Mouse (Mus musculus) 3134 (cell line): ENCODE measurements around the gene Gm15737.

Experiments
- DNase-seq: peaks from one replicate; pipeline ENCODE4 v3.0.0-alpha.2; 2011; ENCODE audit warnings: low spot score; ENCODE audit not compliant: insufficient read length; ENCODE audit errors: extremely low read depth

Gene Gm15737

DNA sequence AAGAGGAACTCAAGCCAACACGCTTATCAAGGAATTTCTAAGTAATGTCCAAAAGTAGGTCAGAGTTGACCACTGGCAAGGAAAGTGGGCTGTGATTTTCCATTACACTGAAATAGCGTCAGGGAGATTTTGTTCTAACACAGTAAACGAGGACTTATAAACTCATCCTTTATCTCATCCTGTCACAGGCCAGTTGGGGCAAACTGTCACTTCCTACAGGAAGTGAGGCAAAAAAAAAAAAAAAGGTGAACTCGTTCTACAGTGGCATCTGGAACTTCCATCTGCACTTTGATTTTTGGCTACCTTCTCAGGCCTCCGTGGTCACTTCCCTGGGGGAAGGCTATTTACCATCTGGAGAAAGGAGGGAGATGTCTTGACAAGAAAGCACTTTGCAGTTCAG is 5.7 kb downstream of the Gm15737 start:
- no peak for DNase-seq

DNA sequence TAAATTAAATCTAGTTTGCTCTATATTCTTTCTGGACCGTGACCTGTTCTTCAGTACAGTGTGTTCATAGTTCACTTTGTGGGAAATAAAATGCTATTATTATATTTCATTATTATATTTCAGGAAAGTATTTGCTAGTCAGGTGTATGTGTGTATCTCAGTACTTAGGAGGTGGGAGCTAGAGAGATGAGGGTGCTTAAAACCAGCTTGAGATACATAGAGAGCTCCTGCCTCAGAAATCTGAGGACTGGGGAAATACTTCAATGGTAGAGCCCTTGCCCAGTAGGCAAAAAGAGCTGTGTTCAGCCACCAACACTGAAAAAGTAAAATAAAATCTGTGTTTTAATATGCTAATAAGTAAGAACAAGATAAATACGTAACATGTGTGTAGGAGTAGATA is 6.2 kb downstream of the Gm15737 start:
- DNase-seq = no peak

DNA sequence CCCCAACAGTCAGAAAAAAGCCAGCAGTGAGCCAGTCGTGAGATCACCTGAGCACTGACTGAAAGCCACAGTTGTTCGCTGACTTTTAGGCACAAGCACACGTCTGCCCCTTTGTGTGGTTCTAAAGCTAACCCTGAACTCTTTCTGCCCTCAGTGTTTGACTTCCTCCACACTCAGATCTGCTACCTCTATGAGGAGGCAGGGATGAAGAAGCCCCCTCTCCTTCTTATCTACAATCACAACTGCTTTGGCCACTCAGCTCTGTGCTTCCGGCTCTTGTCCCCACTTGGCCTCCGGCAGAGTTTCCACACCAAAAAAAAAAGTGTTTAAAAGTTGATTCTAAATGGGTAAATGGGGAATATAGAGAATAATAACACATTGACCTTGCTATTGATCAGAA is 7.0 kb downstream of the Gm15737 start:
- no peak for DNase-seq

DNA sequence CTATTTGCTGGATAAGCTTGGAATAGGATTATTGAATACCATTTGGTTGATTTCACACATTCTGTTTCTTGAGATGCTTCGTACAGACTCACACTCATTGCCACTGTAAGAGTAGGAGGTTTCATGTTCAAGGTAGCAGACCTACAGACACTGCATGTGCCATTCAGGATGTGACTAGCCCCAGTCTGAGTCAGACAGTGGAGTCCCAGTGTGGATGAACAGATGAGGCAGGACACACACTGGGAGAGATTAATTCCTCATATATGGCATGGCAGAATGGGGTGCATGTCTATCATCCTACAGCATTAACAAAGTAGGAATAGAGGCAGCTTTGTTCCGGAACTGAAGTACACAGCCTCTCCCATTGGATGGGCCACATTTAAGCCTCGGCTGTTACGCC is 8.1 kb downstream of the Gm15737 start:
- no peak for DNase-seq

DNA sequence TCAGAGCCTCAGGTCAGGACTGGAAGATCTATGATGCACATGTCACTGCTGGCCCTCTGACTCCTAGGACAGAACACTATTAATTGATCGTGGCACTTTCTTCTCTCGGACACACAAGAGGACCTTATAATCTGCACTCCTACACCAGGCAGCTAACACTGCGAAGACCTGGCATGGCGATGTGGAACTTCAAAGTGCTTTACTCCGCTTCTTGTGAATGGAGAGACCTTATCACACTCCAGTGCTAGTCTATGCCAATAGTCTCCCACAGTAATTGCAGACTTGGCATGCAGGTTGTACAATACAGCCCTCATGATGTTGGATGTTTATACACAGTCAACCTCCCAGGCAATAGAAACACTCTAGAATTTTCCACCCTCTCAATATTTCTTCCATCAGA is 9.6 kb downstream of the Gm15737 start:
- no peak for DNase-seq

DNA sequence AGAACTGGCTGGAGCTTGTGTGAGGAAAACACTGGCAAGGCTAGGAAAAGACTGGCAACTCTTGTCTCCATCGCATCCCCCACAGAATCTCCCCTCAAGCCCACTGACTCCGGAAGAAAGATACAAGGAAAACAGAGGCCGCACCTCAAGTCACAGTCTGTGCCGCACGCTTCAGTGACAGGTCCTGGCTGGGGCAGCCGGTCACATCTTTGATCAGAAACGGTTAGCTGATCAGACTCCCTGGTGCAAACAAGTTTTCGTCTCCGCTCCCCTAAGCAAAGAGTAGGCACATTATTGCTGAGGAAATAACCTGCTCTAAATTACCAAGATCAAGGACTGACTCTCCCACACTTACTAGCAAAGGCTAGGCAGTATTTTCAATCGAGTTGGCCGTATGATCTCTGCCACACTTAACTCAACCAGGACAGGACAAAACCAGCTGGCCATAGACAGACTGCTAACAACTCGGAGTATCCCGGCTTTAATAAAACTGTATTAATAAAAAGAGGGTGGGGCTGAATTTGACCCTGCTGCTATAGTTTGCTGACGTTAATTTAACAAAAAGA is 10.6 kb downstream of the Gm15737 start:
- DNase-seq = no peak

DNA sequence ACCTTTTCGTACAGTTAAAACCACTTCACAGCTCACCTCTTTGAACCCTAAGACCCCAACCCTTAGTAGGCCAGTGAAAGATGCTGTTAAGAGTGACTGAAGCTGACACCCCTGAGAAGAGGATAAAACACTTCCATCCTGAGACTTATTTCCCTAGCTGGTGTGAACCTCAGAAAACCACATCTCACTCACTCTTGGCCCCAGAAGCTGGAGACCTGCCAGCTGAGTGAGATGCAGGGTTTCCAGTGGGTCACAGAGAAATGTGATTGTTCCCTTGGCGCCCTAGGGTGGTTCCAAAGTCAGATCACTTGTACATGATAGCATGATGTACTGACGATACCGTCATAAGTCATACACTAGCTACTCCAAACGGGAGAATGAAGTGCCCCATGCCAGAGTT is 13.3 kb downstream of the Gm15737 start:
- DNase-seq = no peak

DNA sequence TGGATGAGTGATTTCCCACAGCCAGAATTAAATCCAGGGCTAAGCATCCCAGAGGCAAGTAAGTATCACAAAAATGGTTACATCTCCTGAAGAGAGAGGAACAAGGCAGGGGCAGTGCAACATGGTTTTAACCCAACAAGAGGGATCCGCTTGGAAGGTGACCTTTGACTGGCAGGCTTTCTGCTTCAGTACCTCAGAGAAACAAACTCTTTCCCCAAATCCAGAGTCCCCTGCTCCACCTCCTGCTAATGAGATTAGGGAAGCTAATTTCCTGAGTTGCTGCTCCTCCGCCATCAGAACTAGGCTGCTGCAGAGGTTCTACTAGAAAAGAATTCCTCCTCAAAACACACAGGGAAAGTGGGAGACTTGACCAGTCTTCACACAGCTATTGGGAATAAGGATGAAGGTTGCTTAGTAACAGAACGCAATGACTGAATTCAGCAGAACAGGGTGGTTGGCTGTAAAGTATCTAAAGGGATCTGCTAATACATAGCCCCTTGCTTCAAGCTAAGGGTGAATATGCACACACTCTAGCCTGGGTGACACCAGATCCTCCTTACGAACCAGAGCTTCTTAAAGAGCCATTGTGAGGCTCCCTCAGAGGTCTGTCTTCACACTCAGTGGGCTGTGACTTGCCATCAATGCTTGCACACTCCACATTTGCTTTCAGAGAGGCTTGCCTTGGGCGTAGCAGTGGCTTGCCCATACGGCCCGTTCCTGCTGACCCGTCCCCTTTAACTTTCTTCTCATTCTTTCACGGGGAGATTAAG is 14.2 kb downstream of the Gm15737 start:
- DNase-seq = no peak

DNA sequence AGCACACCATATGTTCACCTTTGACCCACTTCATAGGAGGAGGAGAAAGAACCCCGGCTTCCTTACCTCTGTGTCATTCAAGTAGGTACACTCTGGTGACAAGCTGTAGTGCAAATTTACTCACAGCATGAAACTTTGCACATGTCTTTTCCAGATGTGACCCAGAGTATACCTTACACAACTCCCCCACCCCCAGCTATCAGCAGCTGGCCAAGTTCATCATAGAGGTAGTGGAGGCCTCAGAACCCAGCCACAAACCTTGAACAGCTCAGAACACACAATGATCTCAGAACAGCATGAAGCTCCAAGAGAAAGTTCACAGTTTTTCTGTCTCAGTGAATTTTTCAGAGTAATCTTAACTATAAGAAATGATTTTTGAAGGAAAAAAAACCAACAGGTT is 22.4 kb downstream of the Gm15737 start:
- DNase-seq = no peak

DNA sequence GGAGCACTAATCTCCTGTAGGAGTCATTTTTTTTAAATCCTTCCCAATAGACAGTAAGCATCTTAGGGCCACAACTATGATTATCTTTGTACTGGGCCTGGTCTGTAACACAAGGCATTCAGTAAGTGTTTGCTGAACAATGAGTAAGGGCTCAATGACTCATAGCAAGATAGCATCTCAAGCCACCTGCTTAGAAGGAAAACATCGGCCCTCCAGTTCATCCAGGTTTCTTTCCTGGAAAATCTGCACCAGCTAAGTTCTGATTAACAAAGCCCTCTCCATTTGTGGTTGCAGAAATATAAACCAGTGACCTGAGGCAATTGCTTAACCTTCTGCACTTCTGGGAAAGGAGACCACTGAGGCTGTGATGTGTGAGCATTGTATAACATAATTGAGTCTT is 34.9 kb downstream of the Gm15737 start:
- no peak for DNase-seq

DNA sequence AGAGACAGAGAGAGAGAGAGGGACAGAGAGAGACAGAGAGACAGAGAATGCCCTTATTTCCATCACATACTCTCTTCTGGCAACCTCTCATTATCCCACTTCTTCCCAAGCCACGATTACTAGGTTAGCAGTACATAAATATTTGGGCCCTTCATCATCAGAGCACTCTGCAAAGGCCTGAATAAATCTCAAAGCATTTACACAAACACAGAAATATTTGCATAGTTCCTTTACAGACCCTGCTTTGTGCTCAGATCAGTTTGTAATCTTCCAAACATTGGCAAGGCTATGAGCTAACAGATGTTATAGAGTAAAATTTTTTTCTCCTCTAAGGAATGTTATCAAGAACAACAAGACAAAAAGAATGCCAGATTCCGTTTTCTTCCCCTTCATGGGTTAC is 35.3 kb downstream of the Gm15737 start:
- DNase-seq = no peak

DNA sequence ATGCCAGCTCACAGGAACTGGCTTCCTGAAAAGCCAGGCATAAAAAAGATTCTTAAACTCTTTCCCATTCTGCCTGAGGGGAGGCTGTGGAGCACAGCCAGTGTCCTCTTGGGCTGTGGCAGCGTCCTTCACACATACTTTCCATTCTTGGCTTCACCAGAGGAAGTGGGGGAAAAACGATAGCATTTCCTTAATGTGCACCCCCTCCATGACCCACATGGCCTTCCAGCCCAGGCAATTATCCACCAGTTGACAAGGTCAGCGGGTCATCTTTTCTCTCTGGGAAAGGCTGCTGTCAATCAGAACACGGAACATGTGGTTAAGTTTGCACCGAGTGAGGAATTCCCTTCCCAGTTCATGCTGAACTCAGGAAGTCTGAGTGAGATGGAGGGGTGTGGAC is 36.8 kb downstream of the Gm15737 start:
- DNase-seq = no peak

DNA sequence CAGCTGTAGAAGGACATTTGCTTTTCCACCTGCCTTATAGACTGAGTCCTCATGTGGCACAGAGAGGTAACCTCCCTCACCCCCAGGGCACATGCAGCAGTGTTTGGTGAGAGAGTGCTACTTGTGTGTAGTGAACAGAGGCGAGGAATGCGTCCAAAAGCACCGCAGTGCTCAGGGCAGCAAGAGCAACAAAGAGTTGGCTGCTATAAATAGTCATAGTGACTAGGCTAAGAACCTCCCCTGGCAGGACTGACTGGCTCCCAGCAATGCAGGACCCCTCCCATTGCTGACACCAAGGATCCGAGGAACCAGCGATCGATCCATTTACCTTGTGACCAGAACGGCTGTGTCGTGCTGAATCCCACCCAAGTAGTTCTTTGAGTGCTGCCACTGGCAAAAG is 40.2 kb downstream of the Gm15737 start:
- DNase-seq = no peak

DNA sequence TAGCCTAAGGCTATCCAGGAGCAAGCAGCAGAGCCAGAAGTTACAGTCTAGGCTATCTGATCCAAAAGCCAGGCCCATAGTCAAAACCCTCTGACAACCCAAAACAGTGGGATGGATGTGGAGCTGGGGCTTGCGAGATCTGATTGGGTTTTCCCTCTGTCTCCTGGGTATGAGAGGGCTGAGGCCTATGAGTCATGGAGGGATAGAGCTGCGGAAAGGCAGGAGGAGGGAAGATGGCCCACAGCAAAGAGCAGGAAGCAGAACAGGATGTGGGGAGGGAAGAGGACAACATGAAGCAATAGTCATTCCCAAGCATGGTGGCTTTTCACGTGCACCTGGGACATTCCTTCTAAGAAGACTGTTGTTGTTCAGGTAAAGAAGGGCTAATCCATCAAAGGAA is 41.5 kb downstream of the Gm15737 start:
- DNase-seq = no peak

DNA sequence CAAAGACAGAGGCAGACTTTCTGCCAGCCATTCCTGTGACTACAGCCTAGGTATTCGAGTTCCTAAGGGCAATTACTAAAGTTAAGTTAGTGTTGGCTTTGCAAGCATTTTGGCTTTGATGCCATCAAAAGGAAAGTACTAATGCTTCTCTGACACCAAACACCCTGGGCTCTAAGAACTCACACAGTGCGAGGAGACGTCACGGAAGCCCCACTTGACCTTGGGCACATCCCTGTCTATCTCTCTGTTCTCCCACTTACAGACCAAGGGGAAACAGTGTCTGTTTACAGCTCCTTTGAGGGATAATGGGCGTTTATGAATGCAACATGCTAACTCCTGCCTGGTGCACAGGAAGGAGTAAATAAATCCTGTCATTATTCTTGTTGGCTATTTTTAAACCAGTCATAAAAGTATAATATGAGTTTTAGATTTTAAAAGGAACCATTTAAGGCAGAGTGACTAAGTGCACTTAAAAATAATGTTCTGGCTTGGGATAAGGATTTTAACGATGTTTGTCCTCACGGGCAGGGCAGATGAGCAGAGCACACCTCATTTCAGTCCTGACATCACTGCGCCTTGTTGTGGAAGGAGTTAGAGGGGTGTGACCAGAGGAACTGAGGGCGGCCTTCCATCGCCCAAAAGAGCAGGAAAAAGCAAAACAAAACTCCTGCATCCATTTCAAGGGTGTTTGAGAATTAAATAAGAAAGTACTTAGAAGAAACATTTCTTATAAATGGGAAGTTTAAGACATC is 52.0 kb downstream of the Gm15737 start:
- no peak for DNase-seq

DNA sequence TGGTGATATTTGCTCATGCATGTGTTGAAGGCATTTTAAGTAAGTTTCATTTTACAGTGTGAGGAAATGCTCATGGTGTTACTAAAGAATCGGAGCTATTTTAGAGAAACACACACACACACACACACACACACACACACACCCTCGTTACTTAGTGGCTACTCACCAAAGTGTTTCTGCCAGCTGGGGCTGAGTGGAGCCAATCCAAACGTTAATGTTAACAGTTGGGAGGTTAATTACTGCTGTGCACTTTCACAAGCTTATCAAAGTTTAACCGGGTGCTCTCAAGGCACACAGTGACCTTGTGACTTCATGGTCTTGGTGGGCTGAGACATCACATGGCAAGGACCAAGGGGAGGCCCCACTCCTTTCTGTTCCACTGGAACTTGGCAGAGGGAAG is 52.7 kb downstream of the Gm15737 start:
- DNase-seq = no peak

DNA sequence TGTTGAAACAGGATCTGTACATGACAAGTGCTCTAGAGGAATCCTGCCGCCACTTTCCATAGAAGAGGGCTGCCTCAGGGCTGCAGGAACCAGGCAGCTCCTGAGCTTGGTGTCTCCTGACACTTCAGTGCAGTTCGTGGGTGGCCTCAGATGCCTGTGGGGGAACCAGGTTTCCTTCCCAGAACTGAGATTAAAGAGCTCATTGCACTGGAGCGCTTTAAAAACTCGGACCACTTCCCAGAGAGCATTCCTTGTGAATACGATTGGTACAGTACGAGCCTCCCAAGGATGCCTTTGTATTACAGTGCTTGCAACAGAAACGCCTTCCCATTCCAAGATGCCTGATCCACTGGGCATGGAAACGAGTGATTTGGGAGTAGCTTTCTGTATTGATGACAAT is 55.4 kb downstream of the Gm15737 start:
- DNase-seq = no peak

DNA sequence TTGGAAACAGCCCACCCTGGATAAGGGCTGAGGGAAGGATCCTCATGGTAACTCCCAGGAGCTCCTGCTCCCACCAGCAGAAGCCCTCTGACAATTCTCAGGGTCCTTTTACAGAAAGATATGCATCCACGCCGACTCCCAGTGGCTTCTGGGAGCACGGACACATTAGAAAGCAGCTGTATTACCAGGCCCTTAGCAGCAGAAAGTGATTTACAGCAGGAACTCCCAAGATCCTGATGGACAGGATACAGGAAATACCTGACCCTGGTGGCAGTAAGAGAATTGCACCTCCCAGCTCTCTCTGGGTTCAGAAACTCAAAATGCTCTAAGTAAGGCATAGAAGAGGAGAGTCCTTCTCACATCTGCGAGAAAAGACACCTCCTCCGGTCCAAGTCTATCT is 59.1 kb downstream of the Gm15737 start:
- no peak for DNase-seq
